Mouse (Mus musculus): ENCODE measurements around the gene Tubd1.

GRCm38 (mm10) chr11:86583990-86584897 is 39.5 kb downstream of the Tubd1 start:
- TF ChIP-seq CTCF (IDR thresholded peaks at IDR 0.05; ENCODE audit: insufficient read depth, low read depth, low read length) (no peak), POLR2A (IDR thresholded peaks at IDR 0.05; ENCODE audit: insufficient read depth, low read depth, low read length) (no peak)
